Mouse (Mus musculus) ES-Bruce4 (cell line): ENCODE data around the gene Edem2.

Experiments used
- CTCF ChIP-seq: IDR thresholded peaks from one replicate; pipeline ENCODE4 v1.8.1; 2011; ENCODE audit warnings: low read depth, low read length
- POLR2A ChIP-seq: IDR thresholded peaks from one replicate; pipeline ENCODE4 v1.8.1; 2011; ENCODE audit warnings: low read length; ENCODE audit not compliant: insufficient read depth

DNA sequence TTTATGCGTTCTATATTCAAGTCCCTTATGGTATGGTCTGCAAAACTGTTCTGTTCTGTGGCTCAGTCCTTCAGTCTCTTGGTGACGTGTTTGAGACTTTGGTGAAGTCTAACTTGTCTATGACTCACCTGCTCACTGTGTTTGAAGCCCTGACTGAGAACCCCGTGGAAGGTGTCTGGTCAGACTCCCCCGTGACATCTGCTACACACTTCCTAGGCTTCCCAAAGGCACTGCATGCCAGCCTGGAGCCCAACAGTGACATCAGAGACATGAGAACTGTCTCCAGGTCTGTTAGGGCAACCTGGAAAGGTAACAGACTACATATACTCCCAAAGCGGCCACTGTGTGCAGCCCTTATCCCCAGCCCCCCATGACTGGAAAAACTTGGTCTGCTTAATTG, 76.7 kb downstream of the Edem2 start:
- TF ChIP-seq POLR2A = no peak
- no peak for TF ChIP-seq CTCF
